Mouse (Mus musculus) MEL (cell line): ENCODE results near the gene Gm27029.

ENCODE experiments used
- CHD2 ChIP-seq: IDR thresholded peaks from 2 replicates; pipeline ENCODE4 v1.6.1; 2011; ENCODE audit warnings: low read length, improper control_type of control experiment
- GATA1 ChIP-seq: IDR thresholded peaks from 2 replicates; pipeline ENCODE4 v1.6.1; 2011; ENCODE audit warnings: low read depth, low read length, improper control_type of control experiment
- MAZ ChIP-seq: IDR thresholded peaks from 2 replicates; pipeline ENCODE4 v1.6.1; 2012; ENCODE audit warnings: low read depth, mild to moderate bottlenecking, inconsistent platforms, low read length, improper control_type of control experiment

GRCm38 (mm10) chr11:101446319-101446718, 21.7 kb upstream of the Gm27029 start:
- TF ChIP-seq CHD2 (0 out of 2 replicates have a peak, but pooled peaks have one; percentile 27), MAZ (no peak), GATA1 (no peak)
